Mouse (Mus musculus): ENCODE measurements around the gene Usp19. TPM values are rescaled to one million over a fixed set of nuclear protein-coding genes. Genes with fewer than 3 reads are reported as not detected.

Gene Usp19
- 86.0 and 90.9 TPM in 2 replicates for polyA plus RNA-seq (2011; ENCODE audit: insufficient read depth, insufficient read length, low read depth, missing spikeins)

DNA sequence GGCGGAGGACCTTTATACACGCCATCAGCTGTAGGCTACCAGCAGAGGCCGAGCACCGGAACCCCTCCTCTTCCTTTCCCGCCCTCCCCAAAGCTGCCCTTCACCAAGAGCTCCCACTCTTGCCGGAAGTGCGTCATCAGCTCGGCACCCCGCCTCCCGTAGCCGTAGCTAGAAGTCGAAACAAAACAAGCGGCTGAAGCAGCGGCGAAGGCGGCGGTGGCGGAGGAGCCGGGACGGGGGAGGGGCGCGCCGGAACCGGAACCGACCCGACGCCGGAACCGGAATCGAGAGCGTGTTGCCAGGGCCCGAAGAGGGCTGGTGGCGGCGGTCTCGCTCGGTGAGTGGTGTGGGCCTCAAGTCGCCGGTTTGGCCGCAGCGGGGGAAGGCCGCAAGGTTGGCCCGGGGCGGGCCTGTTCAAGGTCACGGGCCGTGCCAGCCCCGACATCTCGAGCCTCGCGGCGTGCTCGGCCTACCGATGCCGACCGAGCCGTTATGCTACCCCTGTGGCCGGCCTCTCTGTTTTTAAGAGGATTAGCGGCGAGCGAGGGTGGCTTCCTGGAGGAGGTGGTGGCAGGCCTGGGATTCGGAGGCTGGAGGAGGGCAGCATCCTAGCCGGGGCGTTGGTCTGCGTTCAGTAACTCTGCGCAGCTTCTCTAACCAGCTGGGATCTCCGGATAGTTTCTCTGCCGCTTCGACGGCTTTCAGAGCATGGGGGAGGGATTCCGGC is at the start of gene Usp19:
Usp19 (plus strand) TSS at position 44 of the 727 bp plus-strand sequence.
- TF ChIP-seq CTCF (IDR thresholded peaks at IDR 0.05; ENCODE audit: low read depth, low read length) (no peak), EP300 (IDR thresholded peaks at IDR 0.05; ENCODE audit: insufficient read depth, low read depth, low read length) (0 out of 2 replicates have a peak, but pooled peaks have one; percentile 2)
- Histone ChIP-seq H3K4me3 (ENCODE audit: low read depth, low read length) (peak within 1 kb of the TSS; percentile 78), H3K36me3 (ENCODE audit: control insufficient read depth, insufficient read depth, low read length, poor library complexity, severe bottlenecking) (peaks cover 28% of the 10 kb centered on the region), H3K27me3 (ENCODE audit: control insufficient read depth, insufficient read depth, low read length, poor library complexity, severe bottlenecking) (no peaks in the 10 kb centered on the region), H3K4me1 (ENCODE audit: control insufficient read depth, insufficient read depth, low read length) (no peaks in the 10 kb centered on the region), H3K9ac (ENCODE audit: low read depth, poor library complexity, severe bottlenecking) (peak within 1 kb of the TSS; percentile 85), H3K9me3 (replicated peaks; ENCODE audit: control insufficient read depth, insufficient read depth, low read length, poor library complexity, severe bottlenecking) (no peaks in the 10 kb centered on the region), H3K27ac (ENCODE audit: insufficient read depth, low read length) (peak within 1 kb of the TSS; percentile 88)

DNA sequence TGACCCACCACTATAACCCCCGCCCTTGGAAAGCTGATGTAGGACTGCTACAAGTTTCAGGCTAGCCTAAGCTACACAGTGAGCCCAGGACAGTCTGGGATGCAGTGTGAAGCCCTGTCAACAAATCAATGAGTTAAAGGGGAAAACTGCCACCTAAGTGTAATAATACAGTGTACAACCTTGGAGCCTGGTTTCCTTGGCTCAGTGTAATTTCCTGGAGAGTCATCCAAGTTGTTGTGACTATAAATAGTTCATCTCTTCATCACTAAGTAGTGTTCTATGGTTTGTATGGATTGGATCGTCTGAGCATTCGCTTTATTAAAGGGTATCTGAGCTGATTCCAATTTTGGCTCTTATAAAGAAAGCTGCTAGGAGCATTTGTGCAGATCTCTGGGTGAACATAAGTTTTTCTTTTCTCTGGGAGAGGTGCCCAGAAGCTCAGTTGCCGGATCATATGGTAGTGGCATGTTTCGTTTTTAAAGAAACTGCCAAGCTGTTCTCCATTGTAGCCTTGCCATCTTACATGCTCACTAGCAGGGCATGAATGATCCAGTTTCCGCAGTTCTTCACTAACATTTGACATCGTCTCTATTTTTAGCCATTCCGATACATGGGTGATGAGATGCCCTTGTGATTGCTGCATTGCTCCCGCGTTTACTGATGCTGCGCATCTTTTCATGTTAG is 49.0 kb upstream of the Usp19 start:
- Histone ChIP-seq H3K9ac (ENCODE audit: low read depth, poor library complexity, severe bottlenecking) (no peak overlapping the region), H3K9me3 (replicated peaks; ENCODE audit: control insufficient read depth, insufficient read depth, low read length, poor library complexity, severe bottlenecking) (no peaks in the 10 kb centered on the region), H3K27ac (ENCODE audit: insufficient read depth, low read length) (no peak overlapping the region), H3K27me3 (ENCODE audit: control insufficient read depth, insufficient read depth, low read length, poor library complexity, severe bottlenecking) (no peaks in the 10 kb centered on the region), H3K4me3 (ENCODE audit: low read depth, low read length) (no peak overlapping the region), H3K36me3 (ENCODE audit: control insufficient read depth, insufficient read depth, low read length, poor library complexity, severe bottlenecking) (no peaks in the 10 kb centered on the region), H3K4me1 (ENCODE audit: control insufficient read depth, insufficient read depth, low read length) (no peaks in the 10 kb centered on the region)
- no peak for TF ChIP-seq EP300 (IDR thresholded peaks at IDR 0.05; ENCODE audit: insufficient read depth, low read depth, low read length)
- TF ChIP-seq POLR2A (IDR thresholded peaks at IDR 0.05; ENCODE audit: insufficient read depth, low read length), result no peak
- TF ChIP-seq CTCF (IDR thresholded peaks at IDR 0.05; ENCODE audit: low read depth, low read length), result no peak

DNA sequence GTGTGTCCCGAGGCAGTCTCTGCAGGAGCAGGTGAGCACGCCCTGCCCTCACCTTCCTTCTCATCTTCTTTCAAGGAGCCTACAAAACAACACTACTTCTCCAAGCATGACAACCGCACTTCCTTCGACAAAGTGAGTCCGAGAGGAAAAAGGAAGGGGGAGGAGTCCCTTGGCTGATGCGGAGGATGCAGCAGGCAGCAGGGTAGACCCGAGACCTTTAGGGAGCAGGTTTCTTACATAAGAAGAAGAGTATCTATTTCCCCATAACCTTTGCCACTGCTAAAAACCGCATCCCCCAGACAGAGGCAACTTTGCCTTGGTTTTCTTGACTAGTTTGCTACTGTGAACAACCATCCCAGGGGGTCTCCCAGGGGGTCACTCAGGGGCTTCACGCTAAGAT is 45.3 kb upstream of the Usp19 start:
- no peaks in the 10 kb centered on the region for H3K36me3 ChIP-seq (ENCODE audit: control insufficient read depth, insufficient read depth, low read length, poor library complexity, severe bottlenecking)
- no peaks in the 10 kb centered on the region for H3K9me3 ChIP-seq (replicated peaks; ENCODE audit: control insufficient read depth, insufficient read depth, low read length, poor library complexity, severe bottlenecking)
- no peaks in the 10 kb centered on the region for H3K4me1 ChIP-seq (ENCODE audit: control insufficient read depth, insufficient read depth, low read length)
- no peak overlapping the region for H3K4me3 ChIP-seq (ENCODE audit: low read depth, low read length)
- H3K9ac ChIP-seq (ENCODE audit: low read depth, poor library complexity, severe bottlenecking), result no peak overlapping the region
- no peak overlapping the region for H3K27ac ChIP-seq (ENCODE audit: insufficient read depth, low read length)
- TF ChIP-seq CTCF (IDR thresholded peaks at IDR 0.05; ENCODE audit: low read depth, low read length) (no peak), POLR2A (IDR thresholded peaks at IDR 0.05; ENCODE audit: insufficient read depth, low read length) (no peak), EP300 (IDR thresholded peaks at IDR 0.05; ENCODE audit: insufficient read depth, low read depth, low read length) (no peak)
- H3K27me3 ChIP-seq (ENCODE audit: control insufficient read depth, insufficient read depth, low read length, poor library complexity, severe bottlenecking), result no peaks in the 10 kb centered on the region

DNA sequence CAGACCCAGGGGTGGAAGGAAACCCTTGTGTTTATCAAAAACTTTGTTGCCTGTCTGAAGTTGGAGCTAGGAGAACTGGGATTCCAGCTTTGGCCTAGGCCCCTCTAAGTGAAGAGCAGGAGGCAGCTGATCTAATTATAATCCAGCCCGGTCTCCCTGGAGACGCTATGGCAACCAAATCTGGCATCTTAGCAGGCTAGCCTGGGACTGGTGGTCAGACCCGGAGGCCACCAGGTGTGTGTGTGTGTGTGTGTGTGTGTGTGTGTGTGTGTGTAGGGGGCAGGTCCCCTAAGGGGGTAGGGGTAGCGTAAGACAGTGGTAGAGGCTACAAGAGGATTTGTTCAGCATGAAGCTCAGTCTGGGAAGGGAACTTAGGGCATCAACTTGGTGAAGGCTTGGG is 40.5 kb upstream of the Usp19 start:
- Histone ChIP-seq H3K27ac (ENCODE audit: insufficient read depth, low read length) (no peak overlapping the region), H3K27me3 (ENCODE audit: control insufficient read depth, insufficient read depth, low read length, poor library complexity, severe bottlenecking) (no peaks in the 10 kb centered on the region), H3K4me3 (ENCODE audit: low read depth, low read length) (no peak overlapping the region), H3K4me1 (ENCODE audit: control insufficient read depth, insufficient read depth, low read length) (no peaks in the 10 kb centered on the region), H3K9me3 (replicated peaks; ENCODE audit: control insufficient read depth, insufficient read depth, low read length, poor library complexity, severe bottlenecking) (no peaks in the 10 kb centered on the region), H3K9ac (ENCODE audit: low read depth, poor library complexity, severe bottlenecking) (no peak overlapping the region), H3K36me3 (ENCODE audit: control insufficient read depth, insufficient read depth, low read length, poor library complexity, severe bottlenecking) (no peaks in the 10 kb centered on the region)
- TF ChIP-seq CTCF (IDR thresholded peaks at IDR 0.05; ENCODE audit: low read depth, low read length) (no peak), EP300 (IDR thresholded peaks at IDR 0.05; ENCODE audit: insufficient read depth, low read depth, low read length) (no peak), POLR2A (IDR thresholded peaks at IDR 0.05; ENCODE audit: insufficient read depth, low read length) (no peak)

DNA sequence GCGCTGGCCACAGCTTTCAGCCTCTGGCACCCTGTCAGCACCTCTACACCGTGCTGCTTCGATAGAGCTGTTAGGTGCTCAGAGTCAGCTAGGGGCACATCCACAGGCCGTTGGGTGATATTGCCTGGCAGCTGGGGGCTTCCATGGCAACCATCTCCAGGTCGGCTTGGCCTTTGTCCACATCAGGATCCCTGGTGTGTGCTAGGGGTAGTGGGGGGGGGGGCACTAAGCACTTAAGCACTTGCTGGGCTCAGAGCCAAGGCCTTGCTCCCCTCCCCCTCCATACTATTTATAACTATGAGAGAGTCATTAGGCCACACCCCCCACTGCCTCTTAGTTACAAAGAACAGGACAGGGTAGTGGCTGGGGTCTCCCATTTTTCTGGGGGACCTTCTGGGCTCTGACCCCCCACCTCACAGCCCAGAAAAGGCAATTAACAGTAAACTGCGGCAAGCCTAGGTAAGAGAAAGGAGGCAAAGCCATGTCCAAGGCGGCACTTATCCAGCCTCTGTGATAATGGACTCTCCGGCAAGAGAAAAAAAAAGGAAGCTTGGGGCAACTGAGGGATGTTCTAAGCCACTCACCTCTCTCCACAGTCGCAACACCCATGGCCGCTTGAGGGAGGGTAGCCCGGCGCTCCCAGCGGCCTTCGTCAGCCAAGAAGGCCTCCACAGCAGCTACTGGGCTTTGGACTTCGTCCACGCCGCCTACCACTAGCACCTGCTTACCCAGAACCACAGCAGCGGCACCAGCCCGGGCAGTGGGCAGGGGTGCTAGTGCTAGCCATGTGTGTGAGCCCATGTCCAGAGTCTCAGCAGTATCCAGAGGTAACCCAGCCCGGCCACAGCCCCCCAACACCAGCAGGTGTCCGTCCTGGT is 39.9 kb upstream of the Usp19 start:
- no peaks in the 10 kb centered on the region for H3K36me3 ChIP-seq (ENCODE audit: control insufficient read depth, insufficient read depth, low read length, poor library complexity, severe bottlenecking)
- H3K4me1 ChIP-seq (ENCODE audit: control insufficient read depth, insufficient read depth, low read length), result peaks cover 2% of the 10 kb centered on the region
- no peaks in the 10 kb centered on the region for H3K27me3 ChIP-seq (ENCODE audit: control insufficient read depth, insufficient read depth, low read length, poor library complexity, severe bottlenecking)
- no peak overlapping the region for H3K27ac ChIP-seq (ENCODE audit: insufficient read depth, low read length)
- no peak for TF ChIP-seq POLR2A (IDR thresholded peaks at IDR 0.05; ENCODE audit: insufficient read depth, low read length)
- TF ChIP-seq CTCF (IDR thresholded peaks at IDR 0.05; ENCODE audit: low read depth, low read length), result no peak
- TF ChIP-seq EP300 (IDR thresholded peaks at IDR 0.05; ENCODE audit: insufficient read depth, low read depth, low read length), result no peak
- H3K4me3 ChIP-seq (ENCODE audit: low read depth, low read length), result no peak overlapping the region
- H3K9me3 ChIP-seq (replicated peaks; ENCODE audit: control insufficient read depth, insufficient read depth, low read length, poor library complexity, severe bottlenecking), result no peaks in the 10 kb centered on the region
- H3K9ac ChIP-seq (ENCODE audit: low read depth, poor library complexity, severe bottlenecking), result no peak overlapping the region

Data from ES-Bruce4 (cell line).